Mouse (Mus musculus) erythroblast, embryonic 14.5 days (primary cell): ENCODE data around the gene Fam193b. TPM values are rescaled to one million over a fixed set of nuclear protein-coding genes. Genes with fewer than 3 reads are reported as not detected.
A peak's percentile ranks its signal among the peaks of the same experiment; 100 is the strongest.

Experiments used
- H3K27me3 ChIP-seq: 2 replicates; pipeline ENCODE4 v1.6.1; 2012; ENCODE audit warnings: inconsistent platforms; ENCODE audit not compliant: control insufficient read depth
- H3K36me3 ChIP-seq: 2 replicates; pipeline ENCODE4 v1.6.1; 2012; ENCODE audit warnings: mild to moderate bottlenecking, inconsistent platforms; ENCODE audit not compliant: control insufficient read depth
- H3K4me1 ChIP-seq: 2 replicates; pipeline ENCODE4 v1.6.1; 2012; ENCODE audit warnings: inconsistent platforms; ENCODE audit not compliant: control insufficient read depth
- H3K4me3 ChIP-seq: replicated peaks from 2 replicates; pipeline ENCODE3; 2012; ENCODE audit warnings: moderate library complexity, mild to moderate bottlenecking, inconsistent platforms
- H3K9me3 ChIP-seq: 2 replicates; pipeline ENCODE4 v1.6.1; 2012; ENCODE audit warnings: low read length, inconsistent platforms, mixed read lengths; ENCODE audit not compliant: control insufficient read depth
- GATA1 ChIP-seq: IDR thresholded peaks from 2 replicates; pipeline ENCODE4 v1.6.1; 2012; ENCODE audit warnings: low read length, inconsistent platforms, mixed read lengths
- TAL1 ChIP-seq: IDR thresholded peaks from 3 replicates; pipeline ENCODE4 v1.6.1; 2012; ENCODE audit warnings: low read length, inconsistent platforms, mixed read lengths
- polyA plus RNA-seq: library from polyadenylated mRNA; stranded (reverse); fragments of >175 nt; gene quantifications from 2 replicates; pipeline ENCODE4 v1.2.3, GENCODE M21; 2012

Fam193b gene
- polyA plus RNA-seq, 1 experiment = 9.1 TPM

- Histone ChIP-seq H3K27me3 (peaks cover 7% of the 10 kb centered on the region), H3K36me3 (peaks cover under 1% of the 10 kb centered on the region), H3K4me1 (peaks cover 20% of the 10 kb centered on the region), H3K4me3 (no peak overlapping the region), H3K9me3 (peaks cover 5% of the 10 kb centered on the region; the same call in 1 of the 2 replicates)
- TF ChIP-seq TAL1 = no peak
- TF ChIP-seq GATA1 = no peak
Measured at GRCm38 (mm10) chr13:55523951-55524600, 46.8 kb downstream of the Fam193b start.

- Histone ChIP-seq H3K4me1 (peaks cover 12% of the 10 kb centered on the region), H3K4me3 (no peak overlapping the region), H3K27me3 (peaks cover 7% of the 10 kb centered on the region), H3K36me3 (no peaks in the 10 kb centered on the region), H3K9me3 (peaks cover 5% of the 10 kb centered on the region; the same call in 1 of the 2 replicates)
- no peak for TF ChIP-seq GATA1
- TF ChIP-seq TAL1 = no peak
Measured at GRCm38 (mm10) chr13:55523278-55523677, 47.6 kb downstream of the Fam193b start.

- TF ChIP-seq GATA1 (no peak), TAL1 (no peak)
- Histone ChIP-seq H3K4me1 (peaks cover 7% of the 10 kb centered on the region), H3K4me3 (no peak overlapping the region), H3K27me3 (peaks cover 9% of the 10 kb centered on the region), H3K36me3 (no peaks in the 10 kb centered on the region), H3K9me3 (peaks cover 5% of the 10 kb centered on the region; the same call in 1 of the 2 replicates)
Measured at GRCm38 (mm10) chr13:55522730-55523129, 48.2 kb downstream of the Fam193b start.

- no peaks in the 10 kb centered on the region for H3K4me1 ChIP-seq
- TF ChIP-seq GATA1 (no peak), TAL1 (no peak)
- H3K9me3 ChIP-seq = peaks cover 5% of the 10 kb centered on the region; the same call in 1 of the 2 replicates
- H3K36me3 ChIP-seq = no peaks in the 10 kb centered on the region
- peaks cover 13% of the 10 kb centered on the region for H3K27me3 ChIP-seq
- H3K4me3 ChIP-seq = no peak overlapping the region
Measured at GRCm38 (mm10) chr13:55519606-55520005, 51.3 kb downstream of the Fam193b start.

- TF ChIP-seq GATA1 (no peak), TAL1 (no peak)
- Histone ChIP-seq H3K9me3 (peaks cover 5% of the 10 kb centered on the region; the same call in 1 of the 2 replicates), H3K27me3 (peaks cover 26% of the 10 kb centered on the region)
Measured at GRCm38 (mm10) chr13:55516955-55517354, 54.0 kb downstream of the Fam193b start.

GRCm38 (mm10) chr13:55513828-55514227 is 57.1 kb downstream of the Fam193b start:
- Histone ChIP-seq H3K9me3 (no peaks in the 10 kb centered on the region), H3K36me3 (peaks cover 2% of the 10 kb centered on the region; the same call in 1 of the 2 replicates), H3K4me3 (peak overlapping the region; percentile 81), H3K4me1 (peaks cover 39% of the 10 kb centered on the region), H3K27me3 (peaks cover 19% of the 10 kb centered on the region)
- no peak for TF ChIP-seq TAL1
- no peak for TF ChIP-seq GATA1

More at GRCm38 (mm10) chr13:55516955-55517354, 54.0 kb downstream of the Fam193b start:
- no peak overlapping the region for H3K4me3 ChIP-seq
- H3K4me1 ChIP-seq = peaks cover 21% of the 10 kb centered on the region
- H3K36me3 ChIP-seq = no peaks in the 10 kb centered on the region

GRCm38 (mm10) chr13:55513111-55513748 is 57.7 kb downstream of the Fam193b start, which contains the start of gene Pdlim7:
Gene Pdlim7 (minus strand): TSS chr13:55513676.
- Histone ChIP-seq H3K36me3 (peaks cover 7% of the 10 kb centered on the region; the same call in 1 of the 2 replicates), H3K4me1 (peaks cover 39% of the 10 kb centered on the region), H3K27me3 (peaks cover 19% of the 10 kb centered on the region), H3K9me3 (no peaks in the 10 kb centered on the region), H3K4me3 (peak within 1 kb of the TSS; percentile 81)
- TF ChIP-seq TAL1 (no peak), GATA1 (no peak)

- H3K4me3 ChIP-seq = peak overlapping the region; percentile 81
- peaks cover 12% of the 10 kb centered on the region; the same call in 1 of the 2 replicates for H3K36me3 ChIP-seq
- peaks cover 17% of the 10 kb centered on the region for H3K27me3 ChIP-seq
- no peaks in the 10 kb centered on the region for H3K9me3 ChIP-seq
- TF ChIP-seq TAL1 (no peak), GATA1 (no peak)
- H3K4me1 ChIP-seq = peaks cover 45% of the 10 kb centered on the region
Measured at GRCm38 (mm10) chr13:55512379-55513031, 58.4 kb downstream of the Fam193b start.

- no peak for TF ChIP-seq TAL1
- TF ChIP-seq GATA1 = no peak
- Histone ChIP-seq H3K4me3 (no peak overlapping the region), H3K4me1 (peaks cover 46% of the 10 kb centered on the region), H3K27me3 (peaks cover 17% of the 10 kb centered on the region), H3K9me3 (no peaks in the 10 kb centered on the region), H3K36me3 (peaks cover 21% of the 10 kb centered on the region)
Measured at GRCm38 (mm10) chr13:55511492-55511861, 59.4 kb downstream of the Fam193b start.
